Mouse (Mus musculus) heart, embryonic 13.5 days (tissue): ENCODE data around the gene Rasgef1b. TPM values are rescaled to one million over a fixed set of nuclear protein-coding genes. Genes with fewer than 3 reads are reported as not detected.
A peak's percentile ranks its signal among the peaks of the same experiment; 100 is the strongest.

Source experiments
- ATAC-seq: fragments of 200-750 bp; cut with Nextera tagmentation; 2 replicates; pipeline ENCODE4 v1.8.0; 2017; ENCODE audit warnings: moderate TSS enrichment; ENCODE audit not compliant: insufficient number of reproducible peaks, low FRiP score, low TSS enrichment; ENCODE audit errors: extremely low read depth
- H3K27ac ChIP-seq: fragments of 300-500 bp; sonication (generic); replicated peaks from 2 replicates; pipeline ENCODE4 v1.5.1; 2015; ENCODE audit warnings: moderate library complexity, mild to moderate bottlenecking, inconsistent platforms
- H3K27me3 ChIP-seq: fragments of 300-500 bp; sonication (generic); replicated peaks from 2 replicates; pipeline ENCODE4 v1.6.1; 2015; ENCODE audit warnings: mild to moderate bottlenecking, inconsistent platforms
- H3K36me3 ChIP-seq: fragments of 300-500 bp; sonication (generic); 2 replicates; pipeline ENCODE4 v1.6.1; 2015; ENCODE audit warnings: mild to moderate bottlenecking, inconsistent platforms
- H3K4me1 ChIP-seq: fragments of 300-500 bp; sonication (generic); 2 replicates; pipeline ENCODE4 v1.6.1; 2015; ENCODE audit warnings: inconsistent platforms
- H3K4me2 ChIP-seq: fragments of 300-500 bp; sonication (generic); 2 replicates; pipeline ENCODE4 v1.6.1; 2015; ENCODE audit warnings: inconsistent platforms, mild to moderate bottlenecking, moderate library complexity
- H3K4me3 ChIP-seq: fragments of 300-500 bp; sonication (generic); 2 replicates; pipeline ENCODE4 v1.5.1; 2015; ENCODE audit warnings: moderate library complexity, mild to moderate bottlenecking, inconsistent platforms
- H3K9ac ChIP-seq: fragments of 300-500 bp; sonication (generic); 2 replicates; pipeline ENCODE4 v1.6.1; 2015; ENCODE audit warnings: inconsistent platforms, mild to moderate bottlenecking, moderate library complexity
- H3K9me3 ChIP-seq: fragments of 300-500 bp; sonication (generic); 2 replicates; pipeline ENCODE4 v1.6.1; 2016; ENCODE audit warnings: inconsistent platforms
- WGBS: fragments of 180-500 bp; shearing (Covaris S2); methylation state at CpG from one replicate; pipeline ENCODE4 v1.1.7; 2015; ENCODE audit warnings: mixed read lengths; 5-methylcytosine and 5-hydroxymethylcytosine counted together
- polyA plus RNA-seq: library from polyadenylated mRNA; unstranded; fragments of >200 nt; fragmentation: Nextera tagmentation; extraction: Ambion mirVana; gene quantifications from 2 replicates; pipeline ENCODE4 v1.2.1, GENCODE M21; 2015

The Rasgef1b gene
- polyA plus RNA-seq, 1 experiment from 2014 or later, result 36.7 TPM

- no peaks in the 10 kb centered on the region for H3K9me3 ChIP-seq
- ATAC-seq, result no peak
- no peak overlapping the region for H3K4me3 ChIP-seq
- no peaks in the 10 kb centered on the region for H3K36me3 ChIP-seq
- no peak overlapping the region for H3K27ac ChIP-seq
- 70% methylated on average over 11 of the region's 11 CpGs for WGBS
- H3K4me1 ChIP-seq, result peaks cover 9% of the 10 kb centered on the region; the same call in 1 of the 2 replicates
- no peak overlapping the region for H3K4me2 ChIP-seq
- no peak overlapping the region for H3K9ac ChIP-seq
- H3K27me3 ChIP-seq, result no peaks in the 10 kb centered on the region
Measured at GRCm38 (mm10) chr5:99511081-99511480, 217.8 kb downstream of the Rasgef1b start.

DNA sequence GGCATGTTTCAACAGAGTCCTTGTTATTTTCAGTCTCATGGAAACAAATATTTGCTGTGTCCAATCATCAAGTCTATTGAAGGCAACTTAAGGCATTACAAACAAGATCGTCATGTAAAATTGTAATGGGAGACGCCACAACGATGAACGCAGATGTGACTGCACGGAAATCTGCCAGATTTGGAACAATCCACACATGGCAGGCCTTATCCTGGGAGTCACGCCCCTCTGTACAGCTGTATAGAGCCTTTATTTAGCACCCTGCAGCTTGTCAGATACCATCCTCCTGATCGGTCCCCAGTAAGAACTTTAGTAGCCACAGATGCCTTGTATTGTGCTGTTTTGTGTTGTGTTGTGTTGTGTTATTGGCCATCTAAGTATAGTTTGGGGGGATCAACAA, 222.8 kb downstream of the Rasgef1b start:
- Histone ChIP-seq H3K4me2 (no peak overlapping the region), H3K4me3 (no peak overlapping the region)
- WGBS, result 76% methylated on average over 7 of the region's 7 CpGs

GRCm38 (mm10) chr5:99504349-99504830, 224.5 kb downstream of the Rasgef1b start:
- Histone ChIP-seq H3K9ac (no peak overlapping the region), H3K27ac (no peak overlapping the region), H3K4me3 (no peak overlapping the region), H3K27me3 (no peaks in the 10 kb centered on the region), H3K4me1 (peaks cover 3% of the 10 kb centered on the region), H3K9me3 (no peaks in the 10 kb centered on the region), H3K36me3 (no peaks in the 10 kb centered on the region), H3K4me2 (no peak overlapping the region)
- WGBS, result 69% methylated on average over 9 of the region's 9 CpGs
- no peak for ATAC-seq

More for the DNA sequence above, 222.8 kb downstream of the Rasgef1b start:
- Histone ChIP-seq H3K9ac (no peak overlapping the region), H3K4me1 (peaks cover 3% of the 10 kb centered on the region), H3K36me3 (no peaks in the 10 kb centered on the region), H3K9me3 (no peaks in the 10 kb centered on the region), H3K27ac (no peak overlapping the region), H3K27me3 (no peaks in the 10 kb centered on the region)
- ATAC-seq, result no peak

DNA sequence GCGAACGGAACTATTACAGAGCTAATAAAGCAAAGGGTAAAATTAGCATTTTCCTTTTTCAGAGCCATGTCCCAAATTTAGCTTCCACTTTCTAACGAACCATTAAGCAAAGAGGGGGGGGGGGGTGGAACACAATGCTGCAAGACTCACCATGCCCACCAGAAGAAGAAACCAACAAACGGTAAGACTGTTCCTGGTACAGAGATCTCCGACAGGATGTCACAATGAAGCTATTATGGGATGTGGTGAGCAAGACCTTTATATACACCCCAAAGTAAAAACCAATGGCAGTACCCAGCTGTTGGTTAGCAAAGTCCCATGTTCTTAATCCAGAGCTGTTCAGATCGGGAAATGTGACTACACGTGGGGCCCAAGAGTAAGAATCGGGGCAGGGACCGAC, 226.2 kb downstream of the Rasgef1b start:
- H3K4me3 ChIP-seq, result no peak overlapping the region

GRCm38 (mm10) chr5:99499404-99500089, 229.3 kb downstream of the Rasgef1b start:
- H3K27me3 ChIP-seq, result no peaks in the 10 kb centered on the region
- peaks cover 16% of the 10 kb centered on the region for H3K4me1 ChIP-seq
- H3K36me3 ChIP-seq, result no peaks in the 10 kb centered on the region
- ATAC-seq, result no peak
- 54% methylated on average over 7 of the region's 7 CpGs for WGBS
- H3K27ac ChIP-seq, result no peak overlapping the region
- no peak overlapping the region for H3K4me2 ChIP-seq
- H3K9me3 ChIP-seq, result no peaks in the 10 kb centered on the region
- no peak overlapping the region for H3K9ac ChIP-seq
- H3K4me3 ChIP-seq, result no peak overlapping the region

More for the DNA sequence above, 226.2 kb downstream of the Rasgef1b start:
- H3K4me1 ChIP-seq, result peaks cover 7% of the 10 kb centered on the region
- no peaks in the 10 kb centered on the region for H3K9me3 ChIP-seq
- no peak overlapping the region for H3K9ac ChIP-seq
- no peaks in the 10 kb centered on the region for H3K36me3 ChIP-seq
- WGBS, result 79% methylated on average over 9 of the region's 9 CpGs
- H3K27me3 ChIP-seq, result no peaks in the 10 kb centered on the region
- H3K4me2 ChIP-seq, result no peak overlapping the region
- ATAC-seq, result no peak
- H3K27ac ChIP-seq, result no peak overlapping the region

DNA sequence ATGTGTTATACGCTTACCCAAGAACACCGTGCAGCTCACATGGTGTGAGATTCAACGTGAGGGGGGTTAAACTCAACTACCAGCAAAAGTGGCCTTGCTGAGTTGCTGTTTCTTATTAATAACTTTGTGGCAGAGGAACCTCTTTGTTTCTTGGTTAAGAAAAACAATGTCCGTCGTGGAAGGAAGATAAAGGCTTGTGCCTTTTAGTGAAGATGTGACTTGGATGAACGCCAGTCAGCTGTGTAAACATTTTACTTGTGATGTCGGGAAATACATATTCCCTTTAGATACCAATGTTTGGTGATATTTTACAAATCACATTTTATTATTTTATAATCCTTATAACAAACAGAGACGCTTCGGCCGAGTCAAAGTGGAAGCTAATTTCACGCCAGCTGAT, 231.0 kb downstream of the Rasgef1b start:
- Histone ChIP-seq H3K9me3 (no peaks in the 10 kb centered on the region), H3K4me1 (peaks cover 19% of the 10 kb centered on the region), H3K4me2 (no peak overlapping the region), H3K36me3 (no peaks in the 10 kb centered on the region), H3K27me3 (no peaks in the 10 kb centered on the region), H3K9ac (no peak overlapping the region), H3K27ac (peak overlapping the region; percentile 40; the same call in 1 of the 2 replicates), H3K4me3 (no peak overlapping the region)
- WGBS, result 50% methylated on average over 11 of the region's 11 CpGs
- ATAC-seq, result no peak

- H3K9me3 ChIP-seq, result no peaks in the 10 kb centered on the region
- H3K4me2 ChIP-seq, result no peak overlapping the region
- no peak overlapping the region for H3K4me3 ChIP-seq
- 65% methylated on average over 9 of the region's 9 CpGs for WGBS
- no peak overlapping the region for H3K9ac ChIP-seq
- no peak for ATAC-seq
- H3K4me1 ChIP-seq, result peaks cover 19% of the 10 kb centered on the region
- no peaks in the 10 kb centered on the region for H3K27me3 ChIP-seq
- H3K27ac ChIP-seq, result peak overlapping the region; percentile 40; the same call in 1 of the 2 replicates
- H3K36me3 ChIP-seq, result no peaks in the 10 kb centered on the region
Measured at GRCm38 (mm10) chr5:99496931-99497782, 231.7 kb downstream of the Rasgef1b start.

- H3K4me1 ChIP-seq, result peaks cover 19% of the 10 kb centered on the region
- H3K27ac ChIP-seq, result no peak overlapping the region
- H3K4me3 ChIP-seq, result no peak overlapping the region
- H3K9ac ChIP-seq, result no peak overlapping the region
- no peaks in the 10 kb centered on the region for H3K9me3 ChIP-seq
- no peaks in the 10 kb centered on the region for H3K36me3 ChIP-seq
- H3K27me3 ChIP-seq, result no peaks in the 10 kb centered on the region
- H3K4me2 ChIP-seq, result no peak overlapping the region
- WGBS, result 83% methylated on average over 1 of the region's 1 CpGs
- ATAC-seq, result no peak
Measured at GRCm38 (mm10) chr5:99496157-99496453, 232.8 kb downstream of the Rasgef1b start.

DNA sequence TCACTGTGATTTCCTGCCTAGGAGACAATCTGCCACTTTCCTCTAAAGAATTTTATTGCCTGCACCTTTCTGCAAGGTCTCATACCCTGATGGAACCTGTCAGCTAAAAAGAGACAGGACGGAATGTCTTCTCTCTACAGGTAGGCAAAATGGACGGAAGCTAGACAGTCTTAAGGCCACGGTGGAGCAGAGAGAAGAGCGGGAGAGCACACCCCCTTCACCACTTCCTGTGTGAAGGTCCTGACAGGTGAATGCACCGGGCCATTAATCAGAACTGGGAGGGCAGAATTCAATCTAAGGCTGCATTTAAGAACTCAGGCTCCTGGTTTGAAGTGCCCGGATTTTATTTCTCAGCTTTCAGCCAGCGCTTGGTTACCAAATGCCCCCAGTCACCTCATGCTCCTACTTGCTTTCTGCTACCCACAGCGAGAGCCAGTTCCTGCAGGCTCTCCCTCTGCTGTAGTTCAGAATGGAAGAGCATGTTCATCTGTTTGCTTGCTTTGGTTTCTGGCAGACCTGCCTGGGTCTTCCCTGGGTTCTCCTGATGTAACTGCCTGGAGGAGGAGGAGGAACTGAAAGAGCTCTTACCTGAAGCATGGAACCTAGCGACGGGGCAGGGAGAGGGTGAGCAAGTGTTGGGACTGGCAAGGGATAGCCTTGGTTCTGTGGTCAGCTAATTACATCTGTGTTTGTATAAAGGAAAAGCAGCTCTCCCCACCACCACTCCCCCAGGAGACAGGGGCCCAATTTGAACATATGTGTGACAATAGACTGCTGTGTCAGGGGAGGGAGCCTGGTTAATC, 233.3 kb downstream of the Rasgef1b start:
- H3K27me3 ChIP-seq, result no peaks in the 10 kb centered on the region
- H3K27ac ChIP-seq, result no peak overlapping the region
- ATAC-seq, result no peak
- no peak overlapping the region for H3K9ac ChIP-seq
- no peaks in the 10 kb centered on the region for H3K9me3 ChIP-seq
- H3K4me3 ChIP-seq, result no peak overlapping the region
- no peaks in the 10 kb centered on the region for H3K36me3 ChIP-seq
- peaks cover 19% of the 10 kb centered on the region for H3K4me1 ChIP-seq
- 76% methylated on average over 10 of the region's 10 CpGs for WGBS
- H3K4me2 ChIP-seq, result no peak overlapping the region

DNA sequence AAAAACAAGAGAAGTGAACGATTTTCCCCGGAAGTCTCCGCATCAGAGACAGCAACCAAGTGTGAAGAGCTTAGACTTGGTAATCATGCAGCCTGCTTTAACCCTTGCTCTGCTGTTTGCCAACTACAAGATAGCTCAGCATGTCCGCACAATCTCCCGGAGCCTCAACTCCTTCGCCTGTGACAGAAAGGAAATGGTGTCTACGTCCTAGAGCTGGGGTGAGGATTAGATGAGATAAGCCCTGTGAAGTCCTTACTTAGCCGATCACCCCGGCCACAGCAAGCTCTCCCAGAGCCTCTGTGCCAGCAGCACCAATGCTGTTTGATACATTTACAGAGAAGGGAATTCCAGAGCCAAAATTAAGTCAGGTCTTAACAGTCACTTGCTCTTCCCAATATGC, 235.0 kb downstream of the Rasgef1b start:
- WGBS, result 18% methylated on average over 9 of the region's 9 CpGs
- Histone ChIP-seq H3K4me1 (peaks cover 19% of the 10 kb centered on the region), H3K9ac (no peak overlapping the region), H3K9me3 (no peaks in the 10 kb centered on the region), H3K4me3 (no peak overlapping the region), H3K4me2 (no peak overlapping the region), H3K36me3 (no peaks in the 10 kb centered on the region), H3K27me3 (no peaks in the 10 kb centered on the region), H3K27ac (no peak overlapping the region)
- no peak for ATAC-seq

- Histone ChIP-seq H3K27me3 (no peaks in the 10 kb centered on the region), H3K36me3 (no peaks in the 10 kb centered on the region), H3K4me1 (peaks cover 18% of the 10 kb centered on the region), H3K27ac (no peak overlapping the region), H3K4me3 (no peak overlapping the region), H3K4me2 (no peak overlapping the region), H3K9me3 (no peaks in the 10 kb centered on the region), H3K9ac (no peak overlapping the region)
- WGBS, result 81% methylated on average over 3 of the region's 3 CpGs
- ATAC-seq, result no peak
Measured at GRCm38 (mm10) chr5:99493017-99493416, 235.8 kb downstream of the Rasgef1b start.
